Mouse (Mus musculus) CH12.LX (cell line): Measurements from ENCODE around the gene Dirc2. TPM values are rescaled to one million over a fixed set of nuclear protein-coding genes. Genes with fewer than 3 reads are reported as not detected.

Experiments used
- DNase-seq: peaks from one replicate; pipeline ENCODE4 v3.0.0-alpha.2; 2013; ENCODE audit errors: extremely low read depth
- H3K27ac ChIP-seq: 2 replicates; pipeline ENCODE4 v1.5.1; 2012; ENCODE audit warnings: low read depth, mild to moderate bottlenecking, control low read depth, moderate library complexity; ENCODE audit not compliant: insufficient read depth
- H3K27me3 ChIP-seq: replicated peaks from 2 replicates; pipeline ENCODE3; 2012; ENCODE audit warnings: inconsistent platforms
- H3K36me3 ChIP-seq, 2 experiments: replicated peaks in 1 of 2; 2 replicates each; pipeline versions ENCODE3 to v1.6.1; 2012; ENCODE audit warnings: inconsistent platforms in 1 of 2, low read length in 1 of 2, mild to moderate bottlenecking in 1 of 2, mixed read lengths in 1 of 2, moderate library complexity in 1 of 2; ENCODE audit not compliant: control insufficient read depth in 1 of 2, insufficient read depth in 1 of 2
- H3K4me1 ChIP-seq, 2 experiments: 2 replicates each; pipeline ENCODE4 v1.6.1; 2012; ENCODE audit warnings: inconsistent platforms in 1 of 2, moderate library complexity in 1 of 2; ENCODE audit not compliant: insufficient read depth in 2 of 2, control insufficient read depth in 1 of 2
- H3K4me2 ChIP-seq: 2 replicates; pipeline ENCODE4 v1.6.1; 2012; ENCODE audit warnings: low read depth, mild to moderate bottlenecking, control low read depth; ENCODE audit not compliant: poor library complexity, insufficient read depth, severe bottlenecking
- H3K4me3 ChIP-seq, 3 experiments: fragments of 150-350 bp in 1 of 3; sonication (generic) in 1 of 3; replicated peaks in 1 of 3; 2 replicates each; pipeline versions ENCODE3 to v1.5.1; 2011 to 2012; ENCODE audit warnings: low read depth in 2 of 3, low read length in 2 of 3, mild to moderate bottlenecking in 2 of 3, moderate library complexity in 2 of 3, control low read depth in 1 of 3, improper control_type of control experiment in 1 of 3, inconsistent platforms in 1 of 3, mixed read lengths in 1 of 3; ENCODE audit not compliant: poor library complexity in 1 of 3
- H3K79me2 ChIP-seq: replicated peaks from 2 replicates; pipeline ENCODE4 v1.6.1; 2012; ENCODE audit warnings: mild to moderate bottlenecking, moderate library complexity; ENCODE audit not compliant: control insufficient read depth, poor library complexity, insufficient read depth, severe bottlenecking; ENCODE audit errors: extremely low read depth
- H3K9ac ChIP-seq: 2 replicates; pipeline ENCODE4 v1.6.1; 2012; ENCODE audit warnings: low read depth, mild to moderate bottlenecking, control low read depth, moderate library complexity; ENCODE audit not compliant: insufficient read depth
- H3K9me3 ChIP-seq: replicated peaks from 2 replicates; pipeline ENCODE3; 2012; ENCODE audit warnings: low read length, inconsistent platforms, mixed read lengths
- CHD1 ChIP-seq: IDR thresholded peaks from 2 replicates; pipeline ENCODE4 v1.6.1; 2012; ENCODE audit warnings: low read depth, low read length, improper control_type of control experiment, inconsistent platforms
- CHD2 ChIP-seq: IDR thresholded peaks from 2 replicates; pipeline ENCODE4 v1.6.1; 2011; ENCODE audit warnings: low read length, improper control_type of control experiment
- EP300 ChIP-seq: IDR thresholded peaks from 2 replicates; pipeline ENCODE4 v1.6.1; 2011; ENCODE audit warnings: low read length, improper control_type of control experiment
- ETS1 ChIP-seq: conservative IDR thresholded peaks from 2 replicates; pipeline ENCODE4 v1.6.1; 2012; ENCODE audit warnings: low read depth, mild to moderate bottlenecking, inconsistent platforms, low read length, improper control_type of control experiment, moderate library complexity
- GABPA ChIP-seq: IDR thresholded peaks from 2 replicates; pipeline ENCODE4 v1.6.1; 2012; ENCODE audit warnings: low read depth, low read length, improper control_type of control experiment, inconsistent platforms; ENCODE audit not compliant: insufficient replicate concordance
- HCFC1 ChIP-seq: IDR thresholded peaks from 2 replicates; pipeline ENCODE4 v1.6.1; 2012; ENCODE audit warnings: low read depth, mild to moderate bottlenecking, inconsistent platforms, low read length, improper control_type of control experiment
- JUN ChIP-seq: IDR thresholded peaks from 2 replicates; pipeline ENCODE4 v1.6.1; 2011; ENCODE audit warnings: low read depth, mild to moderate bottlenecking, low read length, improper control_type of control experiment, moderate library complexity; ENCODE audit not compliant: insufficient read depth
- MAFK ChIP-seq: IDR thresholded peaks from 2 replicates; pipeline ENCODE4 v1.6.1; 2011; ENCODE audit warnings: low read length, improper control_type of control experiment; ENCODE audit not compliant: insufficient replicate concordance
- MAX ChIP-seq: IDR thresholded peaks from 2 replicates; pipeline ENCODE4 v1.6.1; 2011; ENCODE audit warnings: low read length, improper control_type of control experiment
- MAZ ChIP-seq: IDR thresholded peaks from 2 replicates; pipeline ENCODE4 v1.6.1; 2012; ENCODE audit warnings: low read depth, mild to moderate bottlenecking, inconsistent platforms, low read length, improper control_type of control experiment, moderate library complexity
- MEF2A ChIP-seq: IDR thresholded peaks from 2 replicates; pipeline ENCODE4 v1.6.1; 2014; ENCODE audit warnings: low read depth, mild to moderate bottlenecking, inconsistent platforms, low read length, improper control_type of control experiment, borderline replicate concordance
- MXI1 ChIP-seq: IDR thresholded peaks from 2 replicates; pipeline ENCODE4 v1.6.1; 2011; ENCODE audit warnings: mild to moderate bottlenecking, low read depth, low read length, improper control_type of control experiment
- POLR2A ChIP-seq: IDR thresholded peaks from 2 replicates; pipeline ENCODE4 v1.6.1; 2011; ENCODE audit warnings: low read depth, mild to moderate bottlenecking, improper control_type of control experiment, low read length
- RCOR1 ChIP-seq: conservative IDR thresholded peaks from 2 replicates; pipeline ENCODE4 v1.6.1; 2012; ENCODE audit warnings: low read depth, mild to moderate bottlenecking, inconsistent platforms, low read length, improper control_type of control experiment
- TCF12 ChIP-seq: IDR thresholded peaks from 2 replicates; pipeline ENCODE4 v1.6.1; 2014; ENCODE audit warnings: low read depth, mild to moderate bottlenecking, inconsistent platforms, low read length, improper control_type of control experiment
- UBTF ChIP-seq: IDR thresholded peaks from 2 replicates; pipeline ENCODE4 v1.6.1; 2012; ENCODE audit warnings: low read depth, mild to moderate bottlenecking, inconsistent platforms, low read length, improper control_type of control experiment, moderate library complexity
- USF1 ChIP-seq: IDR thresholded peaks from 2 replicates; pipeline ENCODE4 v1.6.1; 2014; ENCODE audit warnings: low read depth, mild to moderate bottlenecking, inconsistent platforms, low read length, improper control_type of control experiment
- ZC3H11A ChIP-seq: IDR thresholded peaks from 2 replicates; pipeline ENCODE4 v1.6.1; 2012; ENCODE audit warnings: low read depth, mild to moderate bottlenecking, inconsistent platforms, low read length, improper control_type of control experiment
- ZMIZ1 ChIP-seq: IDR thresholded peaks from 2 replicates; pipeline ENCODE4 v1.6.1; 2012; ENCODE audit warnings: low read depth, mild to moderate bottlenecking, inconsistent platforms, low read length, improper control_type of control experiment
- ZNF384 ChIP-seq: IDR thresholded peaks from 2 replicates; pipeline ENCODE4 v1.6.1; 2012; ENCODE audit warnings: low read depth, low read length, improper control_type of control experiment, inconsistent platforms
- dilution Hi-C: fragments of 300-500 bp; cut with MboI; formaldehyde crosslinking; loops from 2 replicates; pipeline ENCODE4 v1.14.3; 2020; ENCODE audit warnings: low sequenced_read_pairs; ENCODE audit not compliant: extremely low pct_unique_long_range_greater_than_20kb, extremely low pct_ligation_motif_present
- in situ Hi-C: fragments of 300-500 bp; cut with MboI; formaldehyde crosslinking; loops from 3 replicates; pipeline ENCODE4 v1.14.3; 2019; ENCODE audit warnings: low sequenced_read_pairs, low pct_ligation_motif_present, low pct_unique_long_range_greater_than_20kb, mixed read lengths
- polyA plus RNA-seq: library from polyadenylated mRNA; unstranded; fragments of >175 nt; gene quantifications from 2 replicates; pipeline ENCODE4 v1.2.1, GENCODE M21; 2012; ENCODE audit warnings: low read depth; ENCODE audit not compliant: insufficient read length
- total RNA-seq, 2 experiments: library from RNA; depleted of rRNA; stranded (reverse); fragments of 300-350 nt in 1 of 2; fragments of >200 nt in 1 of 2; gene quantifications; 2 replicates each; pipeline ENCODE4 v1.2.3; 2012 to 2014

Dirc2 gene
- total and polyA plus RNA-seq, 3 experiments: 5.7 to 6.9 (median 6.8) TPM

- dilution Hi-C loops: no loop called here
- Histone ChIP-seq H3K27ac (no peak overlapping the region), H3K4me2 (no peak overlapping the region), H3K36me3 (peaks cover 8 to 26% of the 10 kb centered on the region in 2 experiments), H3K9me3 (no peaks in the 10 kb centered on the region), H3K4me3 (no peak overlapping the region), H3K9ac (no peak overlapping the region), H3K4me1 (peaks cover 7 to 20% of the 10 kb centered on the region in 2 experiments; a peak in 3 of 4 replicates), H3K27me3 (no peaks in the 10 kb centered on the region), H3K79me2 (no peaks in the 10 kb centered on the region)
- DNase-seq: no peak
- TF ChIP-seq JUN (no peak), USF1 (no peak), POLR2A (no peak), GABPA (no peak), RCOR1 (no peak), MXI1 (no peak), CHD2 (no peak), EP300 (no peak), ZC3H11A (no peak), ETS1 (no peak), MAZ (no peak), MAFK (no peak), HCFC1 (no peak), MEF2A (no peak)
- in situ Hi-C loops: no loop called here
Measured at GRCm38 (mm10) chr16:35783207-35783573, 14.0 kb upstream of the Dirc2 start.

GRCm38 (mm10) chr16:35782451-35783206 lies 13.5 kb upstream of the Dirc2 start:
- dilution Hi-C loops: no loop called here

More at GRCm38 (mm10) chr16:35782451-35783206, 13.5 kb upstream of the Dirc2 start:
- Histone ChIP-seq H3K9me3 (no peaks in the 10 kb centered on the region), H3K9ac (no peak overlapping the region), H3K27ac (no peak overlapping the region), H3K4me2 (no peak overlapping the region), H3K4me3 (no peak overlapping the region), H3K79me2 (no peaks in the 10 kb centered on the region), H3K4me1 (peaks cover 7 to 20% of the 10 kb centered on the region in 2 experiments; a peak in 3 of 4 replicates), H3K27me3 (no peaks in the 10 kb centered on the region), H3K36me3 (peaks cover 6 to 23% of the 10 kb centered on the region in 2 experiments)
- no peak for DNase-seq
- TF ChIP-seq UBTF (no peak), ZMIZ1 (no peak), MAX (no peak), ZNF384 (no peak), CHD1 (no peak), MXI1 (no peak), TCF12 (no peak), GABPA (no peak), POLR2A (no peak)
- in situ Hi-C loops: no loop called here
